Mouse (Mus musculus): Measurements from ENCODE around the gene Hkdc1.
A peak's percentile ranks its signal among the peaks of the same experiment; 100 is the strongest.
"Not testable (repeated sequence)": the region's sequence is repeated elsewhere in the genome, so short reads cannot be mapped to it uniquely, and the experiment has no call there.

Gene Hkdc1

GRCm38 (mm10) chr10:62422255-62422654, at the start of gene Hkdc1:
Gene Hkdc1 (minus strand): TSS chr10:62422491.
- DNase-seq (ENCODE audit: low spot score) = no peak

- DNase-seq (ENCODE audit: low spot score) = no peak
Measured at GRCm38 (mm10) chr10:62471105-62471504, 48.8 kb upstream of the Hkdc1 start.

GRCm38 (mm10) chr10:62469736-62470135, 47.4 kb upstream of the Hkdc1 start:
- DNase-seq (ENCODE audit: low spot score) = no peak

GRCm38 (mm10) chr10:62461321-62461720, 39.0 kb upstream of the Hkdc1 start:
- no peak for DNase-seq (ENCODE audit: low spot score)

- not testable (repeated sequence) for DNase-seq (ENCODE audit: low spot score)
Measured at GRCm38 (mm10) chr10:62452001-62452400, 29.7 kb upstream of the Hkdc1 start.

- DNase-seq (ENCODE audit: low spot score) = peak; percentile 7
Measured at GRCm38 (mm10) chr10:62450280-62450640, 28.0 kb upstream of the Hkdc1 start.

- DNase-seq (ENCODE audit: low spot score) = peak; percentile 96
Measured at GRCm38 (mm10) chr10:62449364-62450279, 27.3 kb upstream of the Hkdc1 start, which contains the start of the genes 4930507D05Rik and Supv3l1. Gene 4930507D05Rik (plus strand): TSS chr10:62449489. Gene Supv3l1 (minus strand): TSS chr10:62449738.

- DNase-seq (ENCODE audit: low spot score) = no peak
Measured at GRCm38 (mm10) chr10:62430427-62430826, 8.1 kb upstream of the Hkdc1 start.

GRCm38 (mm10) chr10:62425081-62425871, 3.0 kb upstream of the Hkdc1 start:
- no peak for DNase-seq (ENCODE audit: low spot score)

- no peak for DNase-seq (ENCODE audit: low spot score)
Measured at GRCm38 (mm10) chr10:62421127-62421526, 1.2 kb downstream of the Hkdc1 start.

- DNase-seq (ENCODE audit: low spot score) = no peak
Measured at GRCm38 (mm10) chr10:62420399-62420798, 1.9 kb downstream of the Hkdc1 start.

- DNase-seq (ENCODE audit: low spot score) = no peak
Measured at GRCm38 (mm10) chr10:62419422-62419821, 2.9 kb downstream of the Hkdc1 start.

GRCm38 (mm10) chr10:62418831-62419356, 3.4 kb downstream of the Hkdc1 start:
- no peak for DNase-seq (ENCODE audit: low spot score)

GRCm38 (mm10) chr10:62413606-62413982, 8.7 kb downstream of the Hkdc1 start:
- no peak for DNase-seq (ENCODE audit: low spot score)

GRCm38 (mm10) chr10:62412906-62413605, 9.2 kb downstream of the Hkdc1 start:
- DNase-seq (ENCODE audit: low spot score) = peak; percentile 29

GRCm38 (mm10) chr10:62411431-62412410, 10.6 kb downstream of the Hkdc1 start:
- DNase-seq (ENCODE audit: low spot score) = no peak

GRCm38 (mm10) chr10:62410943-62411342, 11.3 kb downstream of the Hkdc1 start:
- DNase-seq (ENCODE audit: low spot score) = peak; percentile 68

GRCm38 (mm10) chr10:62404901-62405300, 17.4 kb downstream of the Hkdc1 start:
- no peak for DNase-seq (ENCODE audit: low spot score)

GRCm38 (mm10) chr10:62401641-62402111, 20.6 kb downstream of the Hkdc1 start:
- no peak for DNase-seq (ENCODE audit: low spot score)

- no peak for DNase-seq (ENCODE audit: low spot score)
Measured at GRCm38 (mm10) chr10:62383011-62383410, 39.3 kb downstream of the Hkdc1 start.

- DNase-seq (ENCODE audit: low spot score) = no peak
Measured at GRCm38 (mm10) chr10:62380936-62381335, 41.4 kb downstream of the Hkdc1 start.

Data from urinary bladder, postnatal 25 days (tissue).